Mouse (Mus musculus): ENCODE results near the gene BC030870.
A peak's percentile ranks its signal among the peaks of the same experiment; 100 is the strongest.
"Not testable (repeated sequence)": the region's sequence is repeated elsewhere in the genome, so short reads cannot be mapped to it uniquely, and the experiment has no call there.

Gene BC030870

DNA sequence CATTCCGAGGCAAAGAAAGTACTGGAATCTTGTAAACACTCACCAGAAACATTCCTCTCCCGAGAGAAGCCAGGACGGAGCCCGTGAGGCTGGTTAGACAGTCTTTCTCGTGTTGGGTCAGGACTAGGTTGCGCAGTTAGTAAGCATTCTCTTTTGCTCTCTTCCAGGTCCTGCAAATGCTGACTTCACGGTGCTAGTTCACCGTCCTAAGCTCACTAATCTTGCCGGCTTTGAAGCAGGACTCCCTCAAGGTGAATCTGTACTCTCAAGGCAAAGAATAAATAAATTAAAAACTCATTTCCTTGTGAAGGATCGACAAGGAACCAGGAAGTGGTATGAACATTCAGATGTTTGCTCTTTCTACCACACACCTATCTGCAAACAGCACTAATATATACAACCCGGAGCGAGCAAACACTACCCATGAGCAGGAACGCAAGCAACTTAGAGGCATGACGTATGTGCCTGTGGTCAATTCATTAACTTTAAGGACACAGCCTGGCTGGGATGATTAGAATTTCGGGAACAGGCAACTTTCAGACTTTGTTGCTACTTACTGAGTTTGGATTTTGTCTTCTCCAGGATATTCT, at the start of gene BC030870:
TSS of gene BC030870 (minus strand) at position 365 of the 590 bp plus-strand sequence.
- no peak for DNase-seq (ENCODE audit: inconsistent age in 2 of 2, low spot score in 1 of 2)

DNA sequence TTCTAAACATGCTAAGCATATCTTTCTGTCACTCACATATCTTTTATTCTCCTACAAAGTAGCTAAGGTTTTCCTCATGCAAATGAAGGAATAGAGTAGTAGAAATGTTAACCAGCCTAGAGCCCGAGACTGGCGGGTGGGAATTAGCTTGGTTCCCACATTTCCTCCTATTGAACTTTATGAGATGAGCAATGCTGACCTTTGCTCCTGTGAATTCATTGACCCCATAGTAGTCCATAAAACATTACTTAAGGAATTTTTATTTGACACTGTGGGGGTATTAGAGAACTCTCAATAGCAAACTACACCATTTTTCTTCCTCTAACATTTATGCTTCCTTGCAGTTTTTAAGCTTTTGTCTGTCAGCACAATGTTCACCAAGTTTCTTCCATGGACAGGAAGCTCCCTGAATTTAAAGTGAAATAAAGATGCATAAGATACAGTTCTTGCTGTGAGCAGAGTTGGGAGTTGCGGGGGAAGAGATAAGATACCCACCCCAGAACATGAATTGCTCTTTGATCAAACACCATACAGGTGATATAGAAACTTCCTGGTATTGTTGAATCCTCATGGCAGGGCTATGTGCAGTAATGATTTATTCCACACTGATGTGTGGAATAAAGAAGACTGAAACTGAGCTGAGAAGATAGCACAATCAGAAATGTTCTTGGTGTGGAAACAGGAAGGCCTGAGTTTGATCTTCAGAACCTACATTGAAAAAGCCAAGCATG, 45.5 kb upstream of the BC030870 start:
- DNase-seq (ENCODE audit: inconsistent age in 2 of 2, low spot score in 1 of 2) = no peak

DNA sequence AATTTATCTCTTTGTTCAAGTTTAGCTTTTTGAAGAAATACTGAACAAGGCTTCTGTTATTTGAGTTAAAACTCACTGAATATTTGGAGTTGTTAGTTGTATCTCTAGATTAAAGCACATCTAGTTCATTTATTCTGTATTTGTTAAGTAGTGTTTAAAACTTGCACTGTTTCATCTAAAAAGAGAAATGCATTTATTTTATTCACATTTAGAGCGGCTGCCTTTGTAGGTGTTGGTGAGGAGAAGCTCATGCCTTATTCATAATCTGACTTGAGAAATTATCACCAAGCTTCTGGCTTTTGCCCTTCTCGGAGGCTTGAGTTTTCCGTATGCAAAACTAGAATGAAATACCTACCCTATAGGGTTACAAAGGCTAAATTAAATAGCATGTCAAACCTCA, 39.8 kb upstream of the BC030870 start:
- no peak for DNase-seq (ENCODE audit: inconsistent age in 2 of 2, low spot score in 1 of 2)

DNA sequence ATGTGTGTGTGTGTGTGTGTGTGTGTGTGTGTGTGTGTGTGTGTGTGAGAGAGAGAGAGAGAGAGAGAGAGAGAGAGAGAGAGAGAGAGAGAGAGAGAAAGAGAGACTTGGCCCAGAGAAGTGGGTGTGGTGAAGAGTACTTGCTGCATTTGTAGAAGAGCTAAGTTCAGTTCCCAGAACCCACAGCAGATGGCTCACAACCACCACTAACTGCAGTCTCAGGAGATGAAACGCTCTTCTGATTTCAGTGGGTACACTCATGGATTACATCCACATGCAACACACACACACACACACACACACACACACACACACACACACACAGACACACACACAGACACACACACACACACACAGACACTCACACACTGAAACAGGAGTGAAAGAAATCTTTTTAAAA, 31.3 kb upstream of the BC030870 start:
- DNase-seq (ENCODE audit: inconsistent age in 2 of 2, low spot score in 1 of 2) = not testable (repeated sequence)

DNA sequence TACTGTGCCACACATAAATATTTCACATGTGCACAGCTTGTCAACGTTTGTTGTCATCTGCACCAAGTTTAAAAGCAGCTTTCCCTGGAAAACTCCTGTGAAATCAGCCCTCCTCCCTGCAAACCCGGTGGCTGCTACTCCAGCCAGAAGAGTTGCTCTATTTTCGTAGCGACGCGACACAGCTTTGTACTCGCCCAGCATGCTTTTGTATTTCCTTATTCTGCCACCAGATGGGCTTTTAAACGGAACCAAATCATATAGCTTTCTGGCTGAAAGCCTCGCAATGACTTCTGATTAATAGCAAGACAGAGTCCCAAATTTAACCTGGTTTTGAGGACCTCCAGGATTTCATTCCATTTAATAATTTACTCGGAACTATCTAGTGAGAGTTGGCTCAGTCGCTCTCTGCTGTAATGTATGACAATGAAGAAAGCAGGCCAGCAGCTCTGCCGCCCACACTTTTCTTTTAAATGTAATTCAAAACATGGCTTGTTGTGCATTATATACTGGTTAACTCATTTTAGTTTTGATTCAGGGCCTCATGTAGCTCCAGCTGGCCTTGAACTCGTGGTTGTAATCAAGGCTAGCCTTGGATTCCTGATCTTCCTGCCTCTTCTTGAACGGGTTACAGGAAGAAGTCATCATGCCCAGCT, 29.9 kb upstream of the BC030870 start:
- no peak for DNase-seq (ENCODE audit: inconsistent age in 2 of 2, low spot score in 1 of 2)

DNA sequence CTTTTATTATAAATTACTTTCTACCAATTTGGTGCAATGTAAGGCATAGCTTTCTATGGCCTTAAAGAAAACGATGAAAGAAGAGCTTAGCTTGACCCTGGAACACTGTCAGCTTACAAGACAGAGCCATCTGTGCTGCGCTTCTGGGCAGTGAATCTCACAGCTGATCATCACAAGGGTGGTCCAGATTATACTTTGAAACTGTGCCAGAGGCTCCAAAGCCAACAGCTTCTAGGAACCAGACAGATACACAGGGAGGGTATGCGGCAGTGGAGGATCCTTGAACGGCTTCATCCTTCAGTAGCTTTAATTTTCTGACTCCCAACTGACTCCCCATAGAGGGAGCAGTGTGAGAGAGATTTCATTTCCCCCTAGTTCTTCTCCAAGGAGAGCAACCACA, 28.5 kb upstream of the BC030870 start:
- DNase-seq (ENCODE audit: inconsistent age in 2 of 2, low spot score in 1 of 2) = no peak

DNA sequence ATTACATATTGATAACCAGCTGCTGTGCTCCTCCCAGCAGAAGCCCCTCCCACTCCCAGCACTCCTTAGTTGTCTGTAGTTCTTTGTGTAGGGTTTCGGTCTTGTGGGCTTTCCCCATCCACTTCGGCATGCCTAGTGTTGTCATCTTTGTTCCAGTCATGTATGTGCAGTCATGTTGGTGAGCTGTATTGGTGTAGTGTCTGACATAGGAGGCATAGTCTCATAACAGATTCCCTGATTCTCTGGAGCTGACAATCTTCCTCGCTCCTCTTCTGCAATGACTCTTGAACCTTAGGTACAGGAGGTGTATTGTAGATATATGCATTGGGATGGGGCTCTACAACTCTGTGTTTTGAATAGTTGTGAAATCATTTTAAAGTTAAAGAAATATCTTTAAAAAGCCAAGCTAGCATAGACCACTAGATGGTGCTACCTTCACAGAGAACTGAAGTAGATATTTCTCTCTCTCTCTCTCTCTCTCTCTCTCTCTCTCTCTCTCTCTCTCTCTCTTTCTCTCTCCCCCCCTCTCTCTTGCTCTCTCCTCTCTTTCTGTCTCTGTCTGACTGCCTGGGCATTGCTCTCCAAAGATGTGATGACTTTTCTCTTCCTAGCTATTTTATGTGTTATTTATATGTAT, 9.6 kb upstream of the BC030870 start:
- DNase-seq (ENCODE audit: inconsistent age in 2 of 2, low spot score in 1 of 2) = peak in 1 of 2 experiments; percentile 19

DNA sequence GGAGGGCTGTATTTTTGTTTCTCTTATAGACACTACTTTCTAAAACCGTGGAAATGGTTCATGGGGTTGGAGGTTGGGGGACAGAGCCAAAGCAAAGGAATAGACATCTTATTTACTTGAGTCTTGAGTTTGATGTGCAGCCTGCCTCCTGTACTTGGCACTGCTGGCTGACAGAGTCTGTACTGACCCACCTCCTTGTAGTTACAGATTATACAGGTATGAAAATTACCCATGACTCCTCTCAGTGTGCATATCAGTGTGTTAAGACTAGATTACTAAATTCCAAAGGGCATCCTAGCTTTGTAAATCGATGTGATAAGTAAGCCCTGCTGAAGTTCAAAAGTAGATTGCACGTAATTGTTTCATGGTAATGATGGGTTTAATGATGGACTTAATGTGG, 2.9 kb downstream of the BC030870 start:
- no peak for DNase-seq (ENCODE audit: inconsistent age in 2 of 2, low spot score in 1 of 2)

DNA sequence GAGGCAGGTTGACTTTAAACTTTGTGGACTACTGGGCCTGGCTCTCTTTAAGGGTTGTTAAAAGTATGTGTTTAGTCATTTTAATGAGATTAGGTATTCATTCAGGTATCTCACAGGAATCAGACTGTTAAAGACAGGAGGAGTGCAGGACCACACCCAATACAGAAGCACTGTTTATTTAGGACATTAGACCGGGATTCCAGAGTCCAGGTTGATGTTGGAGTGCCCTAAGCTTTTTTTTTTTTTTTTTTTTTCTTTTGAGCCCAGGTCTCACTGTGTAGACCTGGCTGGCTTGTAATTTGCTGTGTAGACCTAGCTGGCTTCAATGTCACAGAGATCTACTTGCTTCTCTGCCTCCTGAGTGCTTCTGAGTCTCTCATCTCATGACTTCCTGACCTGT, 3.3 kb downstream of the BC030870 start:
- no peak for DNase-seq (ENCODE audit: inconsistent age in 2 of 2, low spot score in 1 of 2)

DNA sequence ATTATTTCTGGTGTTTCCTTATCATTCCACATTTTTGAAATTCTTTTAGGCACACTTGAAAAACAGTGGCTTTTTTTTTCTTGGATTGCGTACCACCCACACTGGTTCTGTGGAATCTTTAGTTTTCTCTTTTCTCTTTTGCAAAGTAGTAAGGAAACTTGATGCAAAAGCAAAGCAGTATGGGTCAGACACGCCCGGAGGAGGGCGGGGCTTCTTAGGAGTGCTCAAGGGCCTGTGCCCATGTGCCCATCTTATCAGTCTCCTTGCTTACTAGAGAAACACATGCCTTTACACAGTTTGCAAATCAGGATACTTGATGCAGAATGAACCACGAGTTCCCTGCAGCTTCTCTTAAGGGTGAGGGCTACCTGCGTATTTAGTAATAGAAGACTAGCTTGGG, 17.3 kb downstream of the BC030870 start:
- DNase-seq (ENCODE audit: inconsistent age in 2 of 2, low spot score in 1 of 2) = no peak

DNA sequence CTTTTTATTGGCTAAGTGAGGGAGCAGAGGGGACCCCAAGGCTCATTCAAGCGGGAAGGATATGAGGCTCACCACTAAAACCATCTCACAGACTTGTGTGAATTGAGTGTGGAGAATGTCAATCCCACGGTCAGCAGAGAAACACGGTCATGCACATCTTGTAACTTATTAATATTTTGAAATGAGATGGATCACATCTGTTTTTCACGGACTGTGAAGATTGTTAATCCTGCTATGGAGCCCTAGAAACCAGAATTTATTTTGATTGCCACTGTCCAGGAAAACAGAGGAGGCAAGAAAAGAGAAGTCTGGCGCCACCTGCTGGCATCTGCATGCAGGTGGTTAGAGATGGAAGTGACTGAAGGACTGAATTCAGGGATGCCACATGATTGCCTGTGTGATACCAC, 19.1 kb downstream of the BC030870 start:
- peak; percentile 54 to 83 for DNase-seq (ENCODE audit: inconsistent age in 2 of 2, low spot score in 1 of 2)

DNA sequence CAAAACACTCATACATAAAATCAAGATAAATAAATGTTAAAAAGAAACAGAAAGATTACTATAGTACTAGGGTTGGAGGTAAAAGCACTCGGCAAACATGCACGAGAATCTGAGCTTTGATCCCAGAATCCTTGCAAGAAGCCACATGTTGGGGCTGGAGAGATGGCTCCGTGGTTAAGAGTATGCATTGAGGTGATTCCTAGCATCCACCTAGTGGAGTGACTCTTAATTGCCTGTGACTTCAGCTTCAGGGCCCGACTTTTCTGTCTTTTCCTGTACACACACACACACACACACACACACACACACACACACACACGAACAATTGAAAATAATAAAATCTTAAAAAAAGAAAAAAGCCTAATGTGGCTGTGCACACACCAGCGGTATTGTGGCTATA, 20.4 kb downstream of the BC030870 start:
- no peak for DNase-seq (ENCODE audit: inconsistent age in 2 of 2, low spot score in 1 of 2)

DNA sequence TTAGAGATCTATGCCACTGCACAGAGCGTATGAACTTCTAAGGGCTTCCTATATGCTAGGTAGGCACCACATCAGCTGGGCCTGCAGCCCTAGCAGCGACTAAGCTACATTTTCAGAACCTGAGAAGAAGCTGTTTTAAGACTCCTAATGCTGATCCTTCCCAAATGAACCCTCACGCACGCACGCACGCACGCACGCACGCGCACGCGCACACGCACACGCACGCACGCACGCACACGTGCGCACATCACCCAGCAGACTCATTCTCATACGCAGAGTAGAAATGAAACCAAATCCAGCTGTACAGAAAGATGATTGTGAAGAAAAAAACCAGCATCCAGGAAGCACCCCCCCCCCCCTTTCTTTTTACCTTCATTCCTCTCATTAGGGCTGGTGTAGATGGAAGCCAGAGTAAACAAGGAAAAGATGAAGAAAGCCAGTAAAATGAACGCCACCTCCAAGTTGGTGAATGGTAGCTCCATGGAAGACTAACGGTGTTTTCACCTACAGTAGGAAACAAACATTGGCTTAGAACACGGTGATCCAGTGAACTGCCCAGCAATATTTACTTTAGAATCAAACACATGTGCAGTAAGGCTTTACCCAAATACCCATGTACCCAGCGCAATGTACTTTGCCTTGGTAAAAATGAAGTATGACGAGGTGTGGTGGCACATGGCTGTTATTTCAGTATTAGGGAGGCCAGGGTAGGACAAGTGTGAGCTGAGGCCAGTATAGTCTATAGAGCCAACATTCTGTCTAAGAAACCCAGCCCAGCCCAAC, 21.2 kb downstream of the BC030870 start:
- no peak for DNase-seq (ENCODE audit: inconsistent age in 2 of 2, low spot score in 1 of 2)

DNA sequence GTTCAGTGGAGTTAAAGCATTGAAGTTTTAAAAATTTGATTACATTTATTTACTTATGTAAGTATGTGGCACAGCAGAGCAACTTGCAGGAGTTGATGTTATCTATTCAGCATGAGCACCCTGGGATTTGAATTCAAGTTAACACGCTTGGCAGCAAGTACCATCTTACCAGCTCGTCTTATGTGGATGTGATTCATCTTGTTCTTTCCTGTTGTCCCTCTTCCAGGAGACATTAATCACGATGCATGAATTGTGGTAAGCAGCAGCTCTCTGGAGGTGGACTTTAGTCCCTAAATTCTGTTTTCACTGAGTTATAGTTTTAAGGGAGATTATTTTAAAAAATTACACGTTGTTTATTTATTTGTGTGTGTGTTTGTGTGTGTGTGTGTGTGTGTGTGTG, 25.3 kb downstream of the BC030870 start:
- no peak for DNase-seq (ENCODE audit: inconsistent age in 2 of 2, low spot score in 1 of 2)

DNA sequence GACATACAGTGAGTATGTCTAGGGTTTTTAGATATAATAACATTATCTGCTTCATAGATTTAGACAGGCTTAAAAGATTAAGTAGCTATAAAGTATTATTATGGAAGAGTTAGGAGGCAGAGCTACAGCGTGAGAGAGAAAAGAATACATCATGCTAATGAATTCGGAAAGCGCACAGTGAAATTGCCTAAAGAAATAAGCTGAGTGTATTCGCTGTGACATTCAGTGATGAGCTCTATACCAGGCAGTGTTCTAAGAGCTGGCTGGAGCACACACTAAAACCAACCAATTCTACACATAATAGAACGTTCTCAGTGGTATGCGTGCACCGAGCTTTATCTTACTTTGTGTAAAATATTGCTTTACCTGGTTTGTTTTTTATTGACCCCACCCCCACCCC, 25.7 kb downstream of the BC030870 start:
- no peak for DNase-seq (ENCODE audit: inconsistent age in 2 of 2, low spot score in 1 of 2)

DNA sequence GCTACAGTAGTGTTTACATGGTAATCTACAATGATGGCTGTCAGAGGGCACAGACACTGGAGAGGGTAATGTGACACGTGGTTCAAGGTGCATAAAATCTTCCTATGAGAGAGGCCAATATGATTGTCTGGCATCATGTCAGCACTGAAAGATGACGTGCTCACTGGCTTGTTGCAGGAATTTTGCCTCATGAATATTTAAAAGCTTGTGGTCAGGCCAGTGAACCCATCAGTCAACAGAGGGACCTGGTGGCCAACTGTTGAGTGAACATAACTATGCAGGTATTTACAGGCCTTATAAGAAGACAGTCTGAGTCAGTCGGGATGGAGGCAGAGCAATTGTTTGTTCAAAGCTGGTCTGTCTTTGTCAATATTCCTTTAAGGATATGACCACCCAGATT, 29.6 kb downstream of the BC030870 start:
- DNase-seq (ENCODE audit: inconsistent age in 2 of 2, low spot score in 1 of 2) = no peak

DNA sequence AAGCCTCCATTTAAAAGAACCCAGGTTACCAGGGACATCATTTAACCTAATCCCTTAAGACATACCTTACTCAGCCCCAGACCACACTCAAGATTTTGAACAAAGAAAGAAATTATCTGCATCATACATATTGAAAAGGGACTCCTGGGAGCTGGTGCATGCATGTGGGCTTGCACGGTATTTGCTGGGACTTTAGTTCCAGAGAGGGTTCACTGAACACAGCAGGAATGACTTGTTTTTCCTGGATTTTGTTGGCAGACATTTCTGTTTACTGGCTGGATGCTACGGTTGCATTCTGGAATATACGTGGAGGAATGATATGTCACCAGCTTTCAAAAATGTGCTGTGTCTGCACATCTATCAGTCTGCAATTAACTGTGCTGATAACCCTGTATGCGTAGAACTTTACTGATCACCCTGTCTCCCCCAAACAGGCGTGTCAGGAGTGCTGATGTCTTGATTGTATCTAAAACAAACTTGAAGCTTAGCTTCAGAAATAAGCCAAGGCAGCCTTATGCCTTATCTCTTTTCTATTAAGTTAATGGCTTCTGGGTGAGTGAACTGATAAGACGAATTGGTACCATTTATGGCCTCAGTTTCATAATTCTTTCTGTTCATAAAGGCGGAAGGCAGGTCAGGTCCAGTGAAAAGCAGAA, 31.5 kb downstream of the BC030870 start:
- no peak for DNase-seq (ENCODE audit: inconsistent age in 2 of 2, low spot score in 1 of 2)

DNA sequence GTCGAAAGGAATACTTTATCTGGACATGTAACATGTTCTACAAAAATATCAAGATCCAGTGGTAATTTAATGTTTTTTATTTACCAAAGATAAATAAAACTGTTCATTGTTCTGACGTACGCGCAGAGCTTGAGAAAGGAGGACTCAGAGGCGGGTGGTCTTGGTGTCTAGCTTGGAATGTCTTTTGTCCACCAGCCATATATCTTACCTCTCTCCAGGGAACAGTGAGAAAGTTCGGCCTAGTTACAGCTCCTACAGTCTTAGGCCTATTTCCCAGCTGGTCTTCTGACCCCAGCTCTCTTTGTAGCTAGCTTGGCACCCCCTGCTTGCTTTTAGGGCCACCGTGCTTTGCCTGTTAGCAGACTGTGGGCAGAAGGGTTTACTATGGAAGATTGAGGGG, 39.6 kb downstream of the BC030870 start:
- no peak for DNase-seq (ENCODE audit: inconsistent age in 2 of 2, low spot score in 1 of 2)

DNA sequence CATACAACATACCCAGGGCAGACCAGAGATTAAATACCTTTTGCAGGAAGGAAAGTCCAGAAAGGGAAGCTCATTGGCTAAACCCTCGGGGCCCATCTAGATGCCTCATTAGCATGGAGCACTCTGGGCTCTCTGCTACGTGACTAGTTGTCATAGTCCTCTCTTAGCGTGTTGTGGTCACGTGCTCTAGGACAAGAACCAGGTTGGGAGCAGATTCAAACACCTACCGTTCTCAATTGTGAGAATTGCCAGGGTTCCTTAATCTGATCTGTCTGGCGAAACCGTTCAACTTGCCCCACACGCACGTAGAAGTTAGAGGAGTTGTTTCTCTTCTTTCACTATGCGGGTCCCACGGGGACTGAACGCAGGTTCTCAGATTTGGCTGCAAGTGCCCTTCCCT, 41.2 kb downstream of the BC030870 start:
- no peak for DNase-seq (ENCODE audit: inconsistent age in 2 of 2, low spot score in 1 of 2)

DNA sequence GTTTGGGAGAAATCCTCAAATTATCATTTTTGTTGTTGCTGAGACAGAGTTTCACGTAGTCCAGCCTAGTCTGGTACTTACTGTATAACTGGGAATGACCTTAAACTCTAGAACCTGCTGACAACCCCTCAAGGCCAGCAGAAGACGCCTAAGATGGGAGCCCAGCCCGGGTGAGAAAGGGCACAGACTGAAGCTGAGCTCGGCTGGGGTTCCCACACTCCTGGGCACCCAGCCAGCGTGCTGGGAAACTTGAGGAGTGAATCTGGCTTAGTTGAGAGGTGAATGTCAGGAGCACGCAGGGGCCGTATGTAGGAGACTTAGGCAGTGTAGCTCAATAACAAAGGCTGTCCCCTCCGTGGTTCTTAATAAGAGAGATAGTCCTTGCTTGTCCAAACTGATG, 41.7 kb downstream of the BC030870 start:
- DNase-seq (ENCODE audit: inconsistent age in 2 of 2, low spot score in 1 of 2) = peak in 1 of 2 experiments; percentile 25

DNA sequence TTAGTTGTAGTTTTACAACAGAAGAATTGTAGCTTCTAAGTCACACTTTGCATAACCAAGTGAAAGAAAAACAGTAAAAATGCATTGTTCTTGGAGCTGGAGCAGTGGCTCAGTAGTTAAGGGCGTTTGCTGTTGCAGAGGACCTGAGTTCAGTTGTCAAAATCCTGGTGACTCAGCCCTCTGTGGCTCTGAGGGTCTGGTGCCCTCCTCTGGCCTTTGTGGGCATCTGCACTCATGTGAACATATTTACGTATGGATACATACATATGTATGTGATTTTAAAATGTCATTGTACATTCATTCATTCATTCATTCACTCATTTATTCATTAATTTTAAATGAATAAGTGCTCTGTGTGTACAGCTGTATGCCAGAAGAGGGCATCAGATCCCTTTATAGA, 43.7 kb downstream of the BC030870 start:
- no peak for DNase-seq (ENCODE audit: inconsistent age in 2 of 2, low spot score in 1 of 2)
